Mouse (Mus musculus) bone marrow macrophage, adult 2 months (primary cell): Measurements from ENCODE around the gene Apeh. TPM values are rescaled to one million over a fixed set of nuclear protein-coding genes. Genes with fewer than 3 reads are reported as not detected.
A peak's percentile ranks its signal among the peaks of the same experiment; 100 is the strongest.

Experiments used
- H3K27ac ChIP-seq: 2 replicates; pipeline ENCODE4 v1.5.1; 2012; ENCODE audit warnings: low read depth, low read length; ENCODE audit not compliant: insufficient read depth
- H3K4me1 ChIP-seq: 2 replicates; pipeline ENCODE4 v1.6.1; 2012; ENCODE audit warnings: low read length; ENCODE audit not compliant: control insufficient read depth, insufficient read depth
- H3K4me3 ChIP-seq: 2 replicates; pipeline ENCODE4 v1.5.1; 2012; ENCODE audit warnings: mild to moderate bottlenecking, low read length, moderate library complexity; ENCODE audit not compliant: insufficient read depth
- CTCF ChIP-seq: IDR thresholded peaks from 2 replicates; pipeline ENCODE4 v1.5.1; 2012; ENCODE audit warnings: low read depth, mild to moderate bottlenecking, low read length, moderate library complexity
- POLR2A ChIP-seq: IDR thresholded peaks from 2 replicates; pipeline ENCODE4 v1.6.1; 2012; ENCODE audit warnings: mild to moderate bottlenecking, low read depth, low read length, borderline replicate concordance
- polyA plus RNA-seq: library from polyadenylated mRNA; stranded (reverse); fragments of >200 nt; gene quantifications from 2 replicates; pipeline ENCODE4 v1.2.4, GENCODE M21; 2012; ENCODE audit not compliant: missing spikeins, insufficient read depth, insufficient read length

Gene Apeh
- polyA plus RNA-seq, 1 experiment = 52.7 TPM

- Histone ChIP-seq H3K4me1 (peaks cover 5% of the 10 kb centered on the region), H3K27ac (no peak within 1 kb of the TSS), H3K4me3 (no peak within 1 kb of the TSS)
- TF ChIP-seq POLR2A = no peak
- TF ChIP-seq CTCF = no peak
These were observed 11.4 kb downstream of the Apeh start, which contains the start of gene Rnf123 for GRCm38 (mm10) chr9:108082988-108083431. Gene Rnf123 (minus strand): TSS chr9:108083346.

GRCm38 (mm10) chr9:108082549-108082948 is 11.9 kb downstream of the Apeh start:
- Histone ChIP-seq H3K27ac (no peak overlapping the region), H3K4me1 (peaks cover 8% of the 10 kb centered on the region)
- TF ChIP-seq CTCF (no peak), POLR2A (no peak)

GRCm38 (mm10) chr9:108080168-108080567 is 14.2 kb downstream of the Apeh start, which contains the start of gene Mst1:
Gene Mst1 (plus strand): TSS chr9:108080436.
- Histone ChIP-seq H3K27ac (no peak within 1 kb of the TSS), H3K4me3 (peak within 1 kb of the TSS; percentile 94), H3K4me1 (peaks cover 8% of the 10 kb centered on the region)
- TF ChIP-seq CTCF = no peak
- TF ChIP-seq POLR2A = no peak

More at GRCm38 (mm10) chr9:108082549-108082948, 11.9 kb downstream of the Apeh start:
- no peak overlapping the region for H3K4me3 ChIP-seq

- Histone ChIP-seq H3K4me1 (peaks cover 14% of the 10 kb centered on the region), H3K4me3 (no peak overlapping the region), H3K27ac (no peak overlapping the region)
- TF ChIP-seq CTCF (no peak), POLR2A (no peak)
These were observed 21.1 kb downstream of the Apeh start for GRCm38 (mm10) chr9:108073141-108073930.

- H3K4me3 ChIP-seq = no peak overlapping the region
- TF ChIP-seq POLR2A = no peak
- TF ChIP-seq CTCF = no peak
- peaks cover 8% of the 10 kb centered on the region for H3K4me1 ChIP-seq
- no peak overlapping the region for H3K27ac ChIP-seq
These were observed 21.9 kb downstream of the Apeh start for GRCm38 (mm10) chr9:108072481-108072924.

- Histone ChIP-seq H3K4me3 (no peak overlapping the region), H3K27ac (no peak overlapping the region), H3K4me1 (peaks cover 8% of the 10 kb centered on the region)
- TF ChIP-seq POLR2A (no peak), CTCF (no peak)
These were observed 22.6 kb downstream of the Apeh start for GRCm38 (mm10) chr9:108071801-108072200.

- Histone ChIP-seq H3K4me1 (peaks cover 8% of the 10 kb centered on the region), H3K27ac (no peak overlapping the region), H3K4me3 (no peak overlapping the region)
- TF ChIP-seq CTCF = no peak
- TF ChIP-seq POLR2A = no peak
These were observed 24.9 kb downstream of the Apeh start for GRCm38 (mm10) chr9:108069529-108069928.

GRCm38 (mm10) chr9:108069007-108069406 is 25.4 kb downstream of the Apeh start:
- H3K4me1 ChIP-seq = peaks cover 8% of the 10 kb centered on the region
- TF ChIP-seq CTCF (no peak), POLR2A (no peak)
- H3K27ac ChIP-seq = no peak overlapping the region
- no peak overlapping the region for H3K4me3 ChIP-seq

GRCm38 (mm10) chr9:108067900-108068299 is 26.5 kb downstream of the Apeh start:
- TF ChIP-seq POLR2A (no peak), CTCF (peak; percentile 31)
- Histone ChIP-seq H3K4me3 (no peak overlapping the region), H3K4me1 (no peaks in the 10 kb centered on the region), H3K27ac (no peak overlapping the region)

GRCm38 (mm10) chr9:108067199-108067598 is 27.2 kb downstream of the Apeh start:
- no peak for TF ChIP-seq POLR2A
- TF ChIP-seq CTCF = no peak
- no peak overlapping the region for H3K27ac ChIP-seq
- no peak overlapping the region for H3K4me3 ChIP-seq
- H3K4me1 ChIP-seq = no peaks in the 10 kb centered on the region
